Mouse (Mus musculus) hematopoietic stem cell, adult 5-6 weeks (primary cell): Measurements from ENCODE around the gene Tysnd1. TPM values are rescaled to one million over a fixed set of nuclear protein-coding genes. Genes with fewer than 3 reads are reported as not detected.

ENCODE experiments used
- ATAC-seq, 2 experiments: fragments of 125-278 bp in 1 of 2; replicated peaks in 1 of 2; 2 replicates each; pipeline ENCODE4 v1.8.0; 2016 to 2017; ENCODE audit warnings: inconsistent platforms in 2 of 2, mild to moderate bottlenecking in 2 of 2, moderate number of reproducible peaks in 2 of 2, low read depth in 1 of 2, moderate TSS enrichment in 1 of 2; ENCODE audit not compliant: low FRiP score in 2 of 2, poor library complexity in 2 of 2, severe bottlenecking in 2 of 2, insufficient read depth in 1 of 2, low TSS enrichment in 1 of 2
- total RNA-seq: library from RNA; stranded (forward); fragments of 172-1452, 232-1000 nt; gene quantifications from 2 replicates; pipeline ENCODE4 v1.2.3, GENCODE M21; 2017

The Tysnd1 gene
- total RNA-seq, 1 experiment from 2014 or later = 15.8 TPM

DNA sequence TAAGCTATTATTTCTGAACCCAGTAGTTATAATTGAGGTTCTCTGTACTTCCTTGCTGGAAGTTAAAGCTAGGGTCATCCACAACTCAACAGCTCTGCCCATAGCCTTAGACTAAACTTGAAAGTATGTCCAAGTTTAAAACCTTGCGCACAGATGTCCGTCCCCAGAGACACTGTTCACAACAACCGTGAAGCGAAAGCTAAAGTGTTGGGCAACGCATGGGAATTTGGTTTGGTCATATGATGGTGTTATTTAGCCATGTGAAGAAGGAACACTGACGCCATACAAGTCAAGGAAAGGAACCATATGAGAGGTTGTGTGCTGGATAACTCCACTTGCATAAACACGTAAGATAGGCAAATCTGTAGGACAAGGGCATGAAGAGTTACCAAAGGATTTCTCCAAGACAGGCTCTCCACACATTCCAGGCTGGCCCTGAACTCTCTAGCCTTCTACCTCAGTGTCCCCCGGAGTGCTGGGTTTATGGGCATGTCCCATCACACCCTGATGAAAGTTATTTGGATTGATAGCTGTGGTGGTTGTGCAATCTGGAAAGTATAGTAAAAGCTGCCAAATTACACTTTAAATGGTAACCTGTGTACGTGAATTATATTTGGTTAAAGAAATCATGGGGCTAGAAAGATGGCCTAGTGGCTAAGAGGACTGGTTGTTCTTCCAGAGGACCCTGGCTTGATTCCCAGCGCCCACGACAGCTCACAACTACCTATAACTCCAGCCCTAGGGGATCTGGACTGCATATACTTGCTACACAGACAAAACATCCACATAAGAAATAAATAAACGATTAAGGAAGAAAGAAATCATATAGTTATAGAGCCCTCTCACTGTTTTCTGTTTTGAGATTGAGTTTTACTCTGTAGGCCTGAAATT is 22.3 kb downstream of the Tysnd1 start:
- no peak for ATAC-seq

GRCm38 (mm10) chr10:61720331-61720730 is 25.0 kb downstream of the Tysnd1 start:
- ATAC-seq = no peak

GRCm38 (mm10) chr10:61722215-61722614 is 26.9 kb downstream of the Tysnd1 start:
- ATAC-seq = no peak

DNA sequence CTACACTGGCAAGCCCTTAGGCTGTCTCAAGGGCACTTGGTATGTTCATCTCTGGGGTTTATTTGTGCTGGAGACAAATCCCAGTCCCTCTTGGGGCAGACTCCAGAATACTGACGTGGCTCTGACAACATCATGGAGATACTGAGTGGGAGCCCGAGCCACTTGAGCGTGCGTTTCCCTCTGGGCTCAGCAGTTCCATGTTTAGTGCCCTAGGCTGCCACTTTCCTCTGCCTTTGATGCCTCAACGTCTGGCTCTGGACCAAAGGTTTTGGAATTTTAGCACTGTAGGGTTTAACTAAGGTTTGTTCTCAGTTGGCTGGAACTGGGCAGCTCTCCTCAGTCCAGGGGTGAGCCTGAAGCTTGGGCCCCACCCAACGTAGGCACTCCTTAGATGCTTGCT is 28.0 kb downstream of the Tysnd1 start:
- no peak for ATAC-seq

- ATAC-seq = no peak
These were observed 33.9 kb downstream of the Tysnd1 start for GRCm38 (mm10) chr10:61729181-61729580.

GRCm38 (mm10) chr10:61730171-61730570 is 34.9 kb downstream of the Tysnd1 start:
- ATAC-seq = no peak

DNA sequence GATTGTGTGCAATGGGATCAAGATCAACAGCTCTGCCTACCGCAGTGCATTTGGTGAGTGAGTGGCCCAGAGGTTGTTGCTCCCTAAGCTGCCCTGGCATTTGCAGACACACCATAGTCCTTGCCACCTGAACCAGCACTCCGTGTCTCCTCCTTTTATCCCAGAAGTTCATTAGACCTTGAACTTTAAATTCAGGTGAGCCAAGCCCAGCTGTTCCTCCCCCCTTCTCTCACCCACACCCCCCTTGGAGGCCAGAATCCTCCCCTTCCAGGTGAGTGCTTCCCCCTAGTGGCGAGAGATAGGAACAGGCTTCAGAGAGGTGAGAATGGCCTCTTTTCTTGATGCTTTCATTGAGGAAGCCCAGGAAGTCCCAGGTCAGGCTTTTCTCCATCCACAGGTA is 39.1 kb downstream of the Tysnd1 start:
- peak in 1 of 2 experiments; percentile 56; a peak in 1 of 4 replicates for ATAC-seq

- no peak for ATAC-seq
These were observed 41.4 kb downstream of the Tysnd1 start for GRCm38 (mm10) chr10:61736671-61737078.

- ATAC-seq = no peak
These were observed 42.2 kb downstream of the Tysnd1 start for GRCm38 (mm10) chr10:61737537-61737936.

DNA sequence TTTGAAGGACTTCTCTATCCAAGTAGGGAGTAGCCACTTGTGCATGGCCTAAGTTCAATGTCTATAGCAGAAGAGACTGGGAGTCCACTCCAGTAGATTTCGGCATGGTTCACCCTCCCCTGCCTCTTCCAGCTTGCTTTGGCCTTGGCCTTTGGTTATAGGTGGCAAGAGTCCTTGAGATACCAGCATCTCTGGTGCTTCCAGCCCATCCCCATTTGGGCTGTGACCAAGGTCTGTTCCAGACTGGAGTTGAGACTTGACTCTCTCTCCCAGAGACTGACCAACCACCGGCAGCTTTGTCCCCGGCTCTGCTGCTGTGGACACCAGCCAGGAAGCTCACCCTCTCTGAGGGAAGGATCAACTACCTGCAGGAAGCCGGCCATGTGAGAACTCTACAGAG is 42.8 kb downstream of the Tysnd1 start:
- ATAC-seq = no peak

DNA sequence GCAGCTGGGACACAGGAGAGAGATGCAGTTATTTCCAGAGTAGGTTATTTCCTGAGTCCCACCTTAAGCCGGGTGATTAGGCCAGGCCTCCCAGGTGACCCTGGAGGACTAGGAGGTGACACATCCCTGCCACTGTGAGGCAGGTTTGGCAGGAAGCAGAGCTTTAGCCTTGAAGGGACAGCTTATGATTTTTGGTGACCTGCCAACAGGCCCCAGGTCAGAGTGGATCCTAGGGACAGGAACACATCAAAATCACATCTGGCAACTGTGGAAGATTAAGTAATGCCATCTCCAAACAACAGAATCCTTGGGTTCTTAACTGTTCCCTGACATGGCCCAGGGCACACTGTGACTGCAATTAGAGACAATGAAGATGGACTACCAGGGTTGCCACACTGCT is 46.0 kb downstream of the Tysnd1 start:
- ATAC-seq = no peak

- no peak for ATAC-seq
These were observed 46.6 kb downstream of the Tysnd1 start for GRCm38 (mm10) chr10:61741873-61742272.

GRCm38 (mm10) chr10:61742336-61742735 is 47.0 kb downstream of the Tysnd1 start:
- no peak for ATAC-seq

DNA sequence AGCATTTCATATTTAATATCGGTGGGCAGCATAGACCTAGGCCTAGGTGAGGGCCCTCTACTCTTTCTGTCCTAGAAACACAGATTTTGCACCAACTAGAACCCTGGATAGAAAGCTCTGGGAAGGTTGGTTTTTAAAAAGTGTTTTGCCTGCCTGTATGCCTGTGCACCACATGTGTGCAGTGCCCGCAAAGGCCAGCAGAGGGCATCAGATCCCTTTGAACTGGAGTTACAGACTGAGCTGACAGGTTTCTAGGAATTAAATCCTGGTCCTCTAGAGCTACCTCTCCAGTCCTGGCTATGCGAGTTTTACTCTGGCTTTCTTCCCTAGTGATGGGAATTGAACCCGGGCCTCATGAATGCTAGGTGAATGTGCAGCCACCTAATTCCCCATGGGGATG is 49.8 kb downstream of the Tysnd1 start:
- no peak for ATAC-seq

DNA sequence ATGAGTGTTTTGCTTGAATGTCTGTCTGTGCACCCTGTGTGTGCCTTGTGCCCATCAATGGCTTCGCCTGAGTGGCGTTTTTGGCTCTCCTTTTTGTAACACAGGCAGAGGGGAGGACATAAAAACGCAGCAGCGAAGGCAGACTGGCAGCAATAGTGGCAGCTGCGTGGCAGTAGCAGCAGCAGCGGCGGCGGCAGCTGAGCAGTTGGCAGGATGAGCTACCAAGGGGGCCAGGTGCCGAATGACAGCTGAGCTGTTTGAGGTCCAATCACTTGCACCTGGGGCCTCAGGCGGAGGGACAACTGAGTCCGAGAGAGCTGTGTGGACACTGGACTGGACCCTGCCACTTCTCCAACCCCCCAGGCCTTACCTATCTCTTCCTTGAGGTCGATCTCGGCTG is 52.0 kb downstream of the Tysnd1 start:
- ATAC-seq = no peak

- no peak for ATAC-seq
These were observed 54.7 kb downstream of the Tysnd1 start for GRCm38 (mm10) chr10:61750014-61750413.

GRCm38 (mm10) chr10:61751534-61752219 is 56.4 kb downstream of the Tysnd1 start:
- peak; percentile 71 to 82 for ATAC-seq
